Mouse (Mus musculus) hindbrain, embryonic 13.5 days (tissue): ENCODE measurements around the gene Gm28079. TPM values are rescaled to one million over a fixed set of nuclear protein-coding genes. Genes with fewer than 3 reads are reported as not detected.
"Not testable (repeated sequence)": the region's sequence is repeated elsewhere in the genome, so short reads cannot be mapped to it uniquely, and the experiment has no call there.

Source experiments
- ATAC-seq: fragments of 200-750 bp; cut with Nextera tagmentation; 2 replicates; pipeline ENCODE4 v1.8.0; 2017; ENCODE audit warnings: moderate TSS enrichment; ENCODE audit not compliant: low FRiP score
- H3K27ac ChIP-seq: fragments of 300-500 bp; sonication (generic); 2 replicates; pipeline ENCODE4 v1.5.1; 2015; ENCODE audit warnings: inconsistent platforms, mild to moderate bottlenecking, moderate library complexity
- H3K27me3 ChIP-seq: fragments of 300-500 bp; sonication (generic); 2 replicates; pipeline ENCODE4 v1.6.1; 2015; ENCODE audit warnings: mild to moderate bottlenecking, inconsistent platforms
- H3K36me3 ChIP-seq: fragments of 300-500 bp; sonication (generic); 2 replicates; pipeline ENCODE4 v1.6.1; 2015; ENCODE audit warnings: mild to moderate bottlenecking, inconsistent platforms
- H3K4me1 ChIP-seq: fragments of 300-500 bp; sonication (generic); replicated peaks from 2 replicates; pipeline ENCODE4 v1.6.1; 2015; ENCODE audit warnings: inconsistent platforms
- H3K4me2 ChIP-seq: fragments of 300-500 bp; sonication (generic); 2 replicates; pipeline ENCODE4 v1.6.1; 2015; ENCODE audit warnings: inconsistent platforms, mild to moderate bottlenecking, moderate library complexity
- H3K4me3 ChIP-seq: fragments of 300-500 bp; sonication (generic); 2 replicates; pipeline ENCODE4 v1.5.1; 2015; ENCODE audit warnings: mild to moderate bottlenecking, inconsistent platforms
- H3K9ac ChIP-seq: fragments of 300-500 bp; sonication (generic); 2 replicates; pipeline ENCODE4 v1.6.1; 2015; ENCODE audit warnings: mild to moderate bottlenecking, inconsistent platforms
- H3K9me3 ChIP-seq: fragments of 300-500 bp; sonication (generic); 2 replicates; pipeline ENCODE4 v1.6.1; 2016; ENCODE audit warnings: inconsistent platforms
- WGBS: fragments of 180-500 bp; shearing (Covaris S2); methylation state at CpG from one replicate; pipeline ENCODE4 v1.1.7; 2015; 5-methylcytosine and 5-hydroxymethylcytosine counted together
- polyA plus RNA-seq: library from polyadenylated mRNA; unstranded; fragments of >200 nt; fragmentation: Nextera tagmentation; extraction: Ambion mirVana; gene quantifications from 2 replicates; pipeline ENCODE4 v1.2.1, GENCODE M21; 2015

Gene Gm28079
- not detected in 2 replicates for polyA plus RNA-seq

- ATAC-seq, H3K4me3 ChIP-seq, H3K4me2 ChIP-seq, H3K27ac ChIP-seq, H3K4me1 ChIP-seq, H3K27me3 ChIP-seq, H3K9ac ChIP-seq, H3K9me3 ChIP-seq, H3K36me3 ChIP-seq: not testable (repeated sequence)
- WGBS = no CpG with 5 or more reads among the region's 1 CpGs
Measured at GRCm38 (mm10) chrY:70014799-70015198, at the start of gene Gm28079. Gene Gm28079, minus strand, starts transcription at chrY:70014899.
